Mouse (Mus musculus): ENCODE measurements around the gene Fbxo46. TPM values are rescaled to one million over a fixed set of nuclear protein-coding genes. Genes with fewer than 3 reads are reported as not detected.

The Fbxo46 gene
- 20.6 to 21.9 TPM (median 21.4 TPM) in 4 replicates for total RNA-seq (2023)

DNA sequence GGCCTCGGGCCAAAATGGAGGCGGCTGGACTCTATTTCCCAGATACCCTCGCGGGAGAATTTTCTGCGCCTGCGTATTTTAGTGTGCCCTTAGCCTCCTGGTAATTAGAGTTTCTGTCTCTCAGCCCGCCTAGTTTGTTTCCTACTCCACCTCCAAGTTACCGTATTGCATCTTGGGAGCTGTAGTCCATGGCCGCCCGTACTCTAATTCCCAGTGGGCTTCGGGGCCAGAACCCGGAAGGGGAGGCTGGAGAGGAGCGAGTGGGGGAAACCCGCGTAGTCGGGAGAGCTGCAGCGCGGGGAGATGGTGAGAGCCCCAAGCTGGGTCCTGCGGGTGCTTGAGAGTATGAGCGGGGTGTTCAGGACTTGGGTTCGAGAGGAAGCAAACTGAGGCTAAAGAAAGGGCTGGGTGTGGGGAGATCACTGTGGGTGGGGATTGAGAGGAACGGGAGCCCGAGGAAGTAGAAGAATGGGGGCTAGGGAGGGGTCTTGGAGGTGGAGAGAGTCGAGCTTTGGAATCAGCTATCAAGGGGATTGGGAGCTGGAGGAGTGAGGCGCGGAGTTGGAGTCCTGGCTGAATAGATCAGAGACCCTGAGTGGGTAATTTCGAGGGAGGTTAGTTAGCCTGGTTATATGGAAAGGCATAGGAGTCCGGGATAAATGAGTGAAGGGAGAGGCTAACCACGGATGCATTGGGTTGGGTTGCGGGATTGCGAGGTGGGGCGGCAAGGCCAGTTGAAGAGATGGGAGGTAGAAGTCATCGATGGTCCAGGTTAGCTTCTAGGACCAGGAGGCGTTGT, at the start of gene Fbxo46:
Fbxo46 (plus strand) TSS at position 229 of the 799 bp plus-strand sequence.

DNA sequence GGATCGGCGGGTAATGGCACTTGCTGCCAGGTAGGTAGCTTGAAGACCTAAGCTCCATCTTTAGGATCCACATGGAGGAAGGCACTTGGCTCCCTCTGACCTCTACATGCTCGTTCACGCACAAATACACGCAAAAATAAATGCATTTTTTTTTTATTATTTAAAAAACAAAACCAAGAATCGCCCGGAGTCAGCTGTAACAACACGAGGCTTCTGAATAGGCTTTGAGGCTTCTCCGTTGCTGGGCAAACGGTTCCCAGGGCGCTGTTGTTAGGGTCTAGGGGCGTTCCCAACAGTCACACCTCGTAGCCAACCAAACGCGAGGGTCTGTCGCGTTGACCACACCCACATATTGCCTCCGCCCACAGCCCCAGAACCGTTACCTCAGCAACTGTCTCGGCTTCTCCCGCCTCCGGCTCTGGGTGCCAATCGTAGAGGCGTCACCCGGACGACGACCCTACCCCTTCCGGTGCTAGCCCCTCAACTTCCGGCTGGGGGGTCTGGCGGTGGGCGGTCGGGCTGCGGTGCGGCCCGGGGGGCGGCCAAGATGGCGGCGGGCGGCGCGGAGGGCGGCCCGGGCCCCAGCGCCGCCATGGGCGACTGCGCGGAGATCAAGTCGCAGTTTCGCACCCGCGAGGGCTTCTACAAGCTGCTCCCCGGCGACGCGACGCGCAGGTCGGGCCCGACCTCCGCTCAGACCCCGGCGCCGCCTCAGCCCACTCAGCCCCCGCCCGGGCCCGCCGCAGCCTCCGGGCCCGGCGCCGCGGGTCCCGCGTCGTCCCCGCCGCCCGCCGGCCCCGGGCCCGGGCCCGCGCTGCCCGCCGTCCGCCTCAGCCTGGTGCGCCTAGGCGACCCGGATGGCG, 43.7 kb upstream of the Fbxo46 start, which contains the start of gene Dmwd:
Dmwd (plus strand) TSS at position 505 of the 863 bp plus-strand sequence.

DNA sequence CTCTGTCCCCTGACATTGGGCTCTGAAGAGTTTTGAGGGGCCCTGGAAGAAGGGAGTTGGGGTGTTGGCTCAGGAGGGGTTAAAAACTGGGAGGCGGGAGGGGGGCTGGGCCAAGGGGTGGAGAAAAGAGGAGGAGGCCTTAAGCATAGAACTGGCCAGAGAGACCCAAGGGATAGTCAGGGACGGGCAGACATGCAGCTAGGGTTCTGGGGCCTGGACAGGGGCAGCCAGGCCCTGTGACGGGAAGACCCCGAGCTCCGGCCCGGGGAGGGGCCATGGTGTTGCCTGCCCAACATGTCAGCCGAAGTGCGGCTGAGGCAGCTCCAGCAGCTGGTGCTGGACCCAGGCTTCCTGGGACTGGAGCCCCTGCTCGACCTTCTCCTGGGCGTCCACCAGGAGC, 36.0 kb upstream of the Fbxo46 start, which contains the start of gene Dmpk:
Dmpk (plus strand) TSS at position 149 of the 400 bp plus-strand sequence.

DNA sequence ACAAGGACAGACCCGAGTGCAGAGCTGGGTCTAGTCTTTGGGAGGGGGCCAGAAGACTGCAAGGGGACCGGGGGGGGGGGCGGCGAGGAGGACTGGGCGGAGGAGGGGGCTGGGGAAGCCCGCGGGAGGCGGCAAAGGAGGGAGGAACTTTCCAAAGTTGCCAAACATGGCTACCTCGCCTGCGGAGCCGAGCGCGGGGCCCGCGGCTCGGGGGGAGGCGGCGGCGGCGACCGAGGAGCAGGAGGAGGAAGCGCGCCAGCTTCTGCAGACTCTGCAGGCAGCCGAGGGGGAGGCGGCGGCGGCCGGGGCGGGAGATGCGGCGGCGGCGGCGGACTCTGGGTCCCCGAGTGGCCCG, 25.2 kb upstream of the Fbxo46 start, which contains the start of gene Six5:
Six5 (plus strand) TSS at position 124 of the 355 bp plus-strand sequence.

DNA sequence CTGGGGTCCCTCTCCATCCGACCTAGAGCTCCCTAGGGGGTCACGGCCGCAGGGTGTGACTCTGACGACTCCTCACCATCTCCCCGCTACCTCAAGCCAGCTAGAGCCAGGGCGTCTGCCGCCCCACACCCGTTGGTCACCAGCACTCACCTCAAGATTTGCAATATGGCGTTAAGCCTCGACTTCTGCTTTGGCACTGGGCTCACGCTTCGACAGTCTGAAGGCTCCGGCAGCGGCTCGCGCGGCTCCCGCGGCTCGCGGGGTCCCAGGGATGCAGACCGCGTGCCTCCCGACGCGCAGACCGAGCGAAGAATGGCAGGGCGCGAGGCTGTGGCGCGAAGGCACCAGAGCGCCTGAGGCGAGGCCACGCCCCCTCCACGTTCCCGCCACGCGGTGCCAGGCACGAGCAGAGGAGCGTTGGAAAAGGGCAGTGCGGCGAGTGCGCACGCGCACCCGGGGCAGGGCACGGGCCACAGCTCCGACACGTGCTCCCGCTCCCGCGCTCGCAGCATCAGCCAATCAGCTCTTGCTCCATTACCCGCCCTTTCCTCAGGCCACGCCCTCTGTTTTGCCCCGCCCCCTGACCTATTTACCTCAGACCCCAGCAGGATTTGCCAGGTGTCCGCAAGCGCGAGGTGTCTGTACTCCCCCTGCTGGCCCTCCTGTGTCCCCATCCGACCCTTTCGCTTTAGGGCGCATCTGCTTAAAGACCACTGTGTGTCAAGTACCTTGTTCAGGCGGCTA, 1.5 kb upstream of the Fbxo46 start, which contains the start of gene Gm4969:
Gm4969 (minus strand) TSS at position 341 of the 744 bp plus-strand sequence.

DNA sequence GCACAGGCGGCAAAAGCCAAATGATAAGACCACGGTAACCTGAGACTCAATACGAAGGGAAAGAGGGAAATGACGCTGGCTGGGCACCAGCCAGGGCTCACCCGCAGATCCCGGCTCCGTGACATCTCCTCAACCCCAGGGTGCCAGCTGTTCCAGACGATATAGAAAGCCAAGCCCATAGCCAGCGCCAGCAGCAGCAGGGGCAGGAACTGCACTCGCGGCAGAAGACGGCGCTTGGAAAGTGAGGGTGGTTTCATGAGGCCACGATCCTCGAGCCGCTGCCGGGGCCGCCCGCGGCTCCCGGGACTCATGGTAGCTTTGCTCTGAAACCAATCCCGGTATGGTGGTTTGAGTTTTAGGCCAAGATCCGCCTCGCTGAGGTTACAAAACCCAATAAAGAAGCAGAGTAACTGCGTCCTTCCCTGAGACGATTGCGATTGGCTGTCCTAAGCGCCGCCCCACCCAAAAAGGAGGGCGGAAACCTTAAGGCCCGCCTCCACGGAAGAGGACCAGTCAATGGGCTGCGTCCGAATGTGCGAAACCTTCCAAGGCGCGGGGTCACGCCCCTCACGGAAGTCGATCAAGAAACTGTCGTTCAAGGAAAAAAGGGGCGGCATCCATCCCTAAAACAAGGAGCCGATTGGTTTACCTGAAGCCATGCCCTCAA, 29.3 kb downstream of the Fbxo46 start, which contains the start of gene Qpctl:
Qpctl (minus strand) TSS at position 417 of the 667 bp plus-strand sequence.

DNA sequence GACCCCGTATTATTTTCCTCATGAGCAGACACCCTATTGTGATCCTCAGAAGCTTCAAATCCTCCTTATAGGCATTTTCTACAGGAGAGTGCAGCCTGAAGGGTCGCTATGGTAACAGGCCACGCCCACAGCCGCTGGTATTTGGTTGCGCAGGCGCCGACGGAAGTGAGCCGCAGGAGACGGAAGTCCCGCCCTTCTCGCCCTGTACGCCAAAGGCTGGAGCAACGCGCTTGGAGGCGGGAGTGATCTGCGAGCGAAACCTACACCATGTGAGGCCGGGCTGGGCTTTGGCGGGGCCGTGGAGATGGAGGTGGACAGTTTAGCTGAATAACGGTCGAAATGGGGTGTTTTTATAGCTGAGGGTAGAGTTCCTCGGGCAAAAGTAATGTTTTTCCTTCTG, 30.0 kb downstream of the Fbxo46 start, which contains the start of gene Snrpd2:
Snrpd2 (plus strand) TSS at position 97 of the 400 bp plus-strand sequence.

DNA sequence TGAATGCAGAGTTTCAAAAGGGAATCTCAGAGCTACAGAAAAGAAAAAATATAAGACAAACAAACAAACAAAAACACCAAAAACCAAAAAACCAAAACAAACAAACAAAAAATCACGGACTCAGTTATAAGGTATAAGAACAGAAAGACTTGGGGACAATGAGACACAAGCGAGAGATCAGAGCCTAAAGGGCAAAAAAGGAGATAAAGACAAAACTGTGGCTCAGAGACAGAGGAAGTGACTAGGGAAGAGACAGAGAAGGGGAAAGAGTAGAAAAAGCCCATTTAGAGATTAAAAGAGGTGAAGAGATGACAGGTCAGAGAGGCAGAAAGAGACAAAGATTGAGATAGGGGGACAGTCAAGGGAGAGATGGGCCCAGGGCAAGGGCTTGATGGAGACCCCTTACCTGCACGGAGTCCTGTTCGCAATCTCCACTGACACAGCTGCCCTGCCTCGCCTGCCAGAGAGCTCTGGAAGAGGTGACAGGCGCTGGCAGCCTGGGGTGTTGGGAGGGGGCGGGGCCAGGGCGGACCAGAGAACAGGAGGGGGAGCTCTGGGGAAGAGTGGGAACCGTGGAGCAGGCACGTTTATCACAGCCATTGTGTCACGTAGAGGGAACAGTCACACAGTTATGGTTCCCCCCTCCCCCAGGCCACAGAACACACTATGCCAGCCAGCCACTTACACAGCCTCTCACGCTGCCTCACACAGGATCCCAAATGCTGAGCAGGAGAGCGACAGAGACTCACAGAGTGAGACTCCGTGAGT, 46.2 kb downstream of the Fbxo46 start, which contains the start of gene Gipr:
Gipr (minus strand) TSS at position 472 of the 768 bp plus-strand sequence.

DNA sequence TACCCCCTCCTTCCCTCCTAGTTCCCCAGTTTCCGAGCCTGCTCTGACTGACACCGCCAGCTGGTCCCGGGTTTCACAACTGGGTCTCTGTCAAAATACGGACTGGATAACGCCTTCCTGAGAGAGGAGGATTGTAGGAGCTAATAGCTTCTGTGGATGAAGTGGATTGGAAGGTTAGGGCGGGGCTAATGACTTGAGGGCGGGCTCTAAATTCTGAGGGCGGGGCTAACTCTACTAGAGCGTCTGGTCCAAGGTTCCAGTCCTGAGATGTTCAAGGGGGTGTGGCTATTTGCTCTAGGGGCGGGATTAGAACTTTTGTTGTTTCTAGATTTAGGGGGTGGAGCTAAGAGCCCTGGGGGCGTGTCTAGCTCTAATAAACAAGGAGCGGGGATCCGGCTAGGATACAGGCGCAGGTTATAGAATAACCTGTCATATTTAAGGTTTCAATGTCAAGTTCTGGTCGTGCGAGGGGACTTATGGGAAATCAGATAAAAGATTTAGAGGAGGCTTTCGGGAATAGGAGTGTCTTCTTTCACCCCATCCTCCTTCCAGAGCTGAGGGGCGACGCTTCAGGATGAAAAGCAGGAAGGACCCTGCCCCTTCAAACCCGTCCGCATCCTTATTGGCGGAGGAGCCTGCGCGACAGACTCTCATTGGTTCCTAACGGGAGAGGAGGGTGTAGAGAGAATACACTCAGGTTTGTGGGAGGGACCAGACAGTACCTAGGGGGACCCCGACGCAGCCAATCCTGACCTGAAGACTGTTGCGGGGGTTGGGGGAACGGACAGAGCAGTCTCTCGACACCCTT, 56.3 kb downstream of the Fbxo46 start, which contains the start of gene Eml2:
Eml2 (plus strand) TSS at position 714 of the 808 bp plus-strand sequence.

Other genes starting within 250 kb of the Fbxo46 start
- 16.9 to 20.3 TPM (median 17.7 TPM) in 4 replicates for gene Pglyrp1, start 248.5 kb upstream of the Fbxo46 start, total RNA-seq (2023)
- 16.0 to 24.2 TPM (median 21.6 TPM) in 4 replicates for gene Ccdc61, start 209.4 kb upstream of the Fbxo46 start, total RNA-seq (2023)
- not detected in 4 replicates for gene Nova2, start 194.0 kb upstream of the Fbxo46 start, total RNA-seq (2023)
- gene Nanos2, start 132.5 kb upstream of the Fbxo46 start, total RNA-seq (2023), result not detected in 4 replicates
- 1.2 to 2.3 TPM (median 1.8 TPM) in 4 replicates for gene Mypop, start 128.6 kb upstream of the Fbxo46 start, total RNA-seq (2023)
- gene Irf2bp1, start 115.8 kb upstream of the Fbxo46 start, total RNA-seq (2023), result 26.8 to 30.9 TPM (median 29.4 TPM) in 4 replicates
- not detected in 4 replicates for gene Foxa3, start 96.3 kb upstream of the Fbxo46 start, total RNA-seq (2023)
- gene Sympk, start 95.5 kb upstream of the Fbxo46 start, total RNA-seq (2023), result 91.9 to 110 TPM (median 103 TPM) in 4 replicates
- gene Rsph6a, start 65.2 kb upstream of the Fbxo46 start, total RNA-seq (2023), result 0.39 TPM in 1 of 4 replicates, not detected in the others
- 17.3 to 21.6 TPM (median 19.2 TPM) in 4 replicates for gene Dmwd, start 43.6 kb upstream of the Fbxo46 start, total RNA-seq (2023)
- gene Dmpk, start 36.0 kb upstream of the Fbxo46 start, total RNA-seq (2023), result 12.4 to 18.4 TPM (median 13.1 TPM) in 4 replicates
- 0.24 to 0.69 TPM (median 0.42 TPM) in 4 replicates for gene Six5, start 25.3 kb upstream of the Fbxo46 start, total RNA-seq (2023)
- gene Gm4969, start 1.5 kb upstream of the Fbxo46 start, total RNA-seq (2023), result not detected in 4 replicates
- 9.9 to 12.7 TPM (median 10.7 TPM) in 4 replicates for gene Qpctl, start 29.4 kb downstream of the Fbxo46 start, total RNA-seq (2023)
- 86.8 to 98.6 TPM (median 92.5 TPM) in 4 replicates for gene Snrpd2, start 29.9 kb downstream of the Fbxo46 start, total RNA-seq (2023)
- not detected in 4 replicates for gene Gipr, start 46.3 kb downstream of the Fbxo46 start, total RNA-seq (2023)
- gene Eml2, start 56.6 kb downstream of the Fbxo46 start, total RNA-seq (2023), result 19.1 to 28.1 TPM (median 21.6 TPM) in 4 replicates
- not detected in 4 replicates for gene Gpr4, start 92.7 kb downstream of the Fbxo46 start, total RNA-seq (2023)
- gene Opa3, start 108.5 kb downstream of the Fbxo46 start, total RNA-seq (2023), result 52.4 to 62.7 TPM (median 54.4 TPM) in 4 replicates
- 346 to 371 TPM (median 369 TPM) in 4 replicates for gene Vasp, start 152.0 kb downstream of the Fbxo46 start, total RNA-seq (2023)
- not detected in 4 replicates for gene Ppm1n, start 160.2 kb downstream of the Fbxo46 start, total RNA-seq (2023)
- 0.15 to 0.27 TPM in 2 of 4 replicates, not detected in the others for gene Rtn2, start 162.8 kb downstream of the Fbxo46 start, total RNA-seq (2023)
- 2,427 to 3,505 TPM (median 2,938 TPM) in 4 replicates for gene Fosb, start 190.2 kb downstream of the Fbxo46 start, total RNA-seq (2023)
- 59.1 to 71.4 TPM (median 68.3 TPM) in 4 replicates for gene Ercc1, start 224.9 kb downstream of the Fbxo46 start, total RNA-seq (2023)
- 4.3 to 7.0 TPM (median 5.9 TPM) in 4 replicates for gene Cd3eap, start 239.6 kb downstream of the Fbxo46 start, total RNA-seq (2023)
- gene Ppp1r13l, start 239.9 kb downstream of the Fbxo46 start, total RNA-seq (2023), result 0.63 to 2.7 TPM (median 1.5 TPM) in 4 replicates

Data from B cell, adult 62 days (primary cell).